Mouse (Mus musculus): ENCODE measurements around the gene Ahcyl2. TPM values are rescaled to one million over a fixed set of nuclear protein-coding genes. Genes with fewer than 3 reads are reported as not detected.
A peak's percentile ranks its signal among the peaks of the same experiment; 100 is the strongest.

Ahcyl2 gene
- polyA plus RNA-seq, 1 experiment from 2014 or later: 54.6 TPM

GRCm38 (mm10) chr6:29841461-29841860, 73.7 kb downstream of the Ahcyl2 start:
- no peak overlapping the region for H3K4me3 ChIP-seq (ENCODE audit: low read depth, low read length)
- DNase-seq (ENCODE audit: low spot score): no peak
- H3K36me3 ChIP-seq (ENCODE audit: control insufficient read depth, insufficient read depth, low read length): no peaks in the 10 kb centered on the region
- no peak overlapping the region for H3K9ac ChIP-seq (ENCODE audit: low read length)
- ATAC-seq (ENCODE audit: low FRiP score, low TSS enrichment): no peak
- H3K4me1 ChIP-seq (replicated peaks; ENCODE audit: control insufficient read depth, insufficient read depth): no peaks in the 10 kb centered on the region
- no peak for TF ChIP-seq EP300 (optimal IDR thresholded peaks at IDR 0.05)
- no peak for TF ChIP-seq CTCF (IDR thresholded peaks at IDR 0.05; ENCODE audit: low read depth)
- no peak overlapping the region for H3K27ac ChIP-seq (replicated peaks)
- no peaks in the 10 kb centered on the region for H3K9me3 ChIP-seq (ENCODE audit: control insufficient read depth, low read length)
- WGBS: 90% methylated on average over 2 of the region's 2 CpGs
- H3K4me2 ChIP-seq (replicated peaks; ENCODE audit: low read depth): no peak overlapping the region
- no peaks in the 10 kb centered on the region for H3K27me3 ChIP-seq (ENCODE audit: control insufficient read depth, insufficient read depth, low read length)

GRCm38 (mm10) chr6:29847643-29848166, 79.9 kb downstream of the Ahcyl2 start:
- no peak overlapping the region for H3K4me3 ChIP-seq (ENCODE audit: low read depth, low read length)
- H3K9me3 ChIP-seq (ENCODE audit: control insufficient read depth, low read length): no peaks in the 10 kb centered on the region
- TF ChIP-seq EP300 (optimal IDR thresholded peaks at IDR 0.05): no peak
- TF ChIP-seq CTCF (IDR thresholded peaks at IDR 0.05; ENCODE audit: low read depth): no peak
- WGBS: 44% methylated on average over 5 of the region's 5 CpGs
- ATAC-seq (ENCODE audit: low FRiP score, low TSS enrichment): peak; percentile 70
- H3K4me1 ChIP-seq (replicated peaks; ENCODE audit: control insufficient read depth, insufficient read depth): no peaks in the 10 kb centered on the region
- peak overlapping the region; percentile 77 for H3K27ac ChIP-seq (replicated peaks)
- H3K27me3 ChIP-seq (ENCODE audit: control insufficient read depth, insufficient read depth, low read length): no peaks in the 10 kb centered on the region
- DNase-seq (ENCODE audit: low spot score): peak; percentile 31
- no peaks in the 10 kb centered on the region for H3K36me3 ChIP-seq (ENCODE audit: control insufficient read depth, insufficient read depth, low read length)
- no peak overlapping the region for H3K4me2 ChIP-seq (replicated peaks; ENCODE audit: low read depth)
- H3K9ac ChIP-seq (ENCODE audit: low read length): no peak overlapping the region

- Histone ChIP-seq H3K27me3 (ENCODE audit: control insufficient read depth, insufficient read depth, low read length) (no peaks in the 10 kb centered on the region), H3K36me3 (ENCODE audit: control insufficient read depth, insufficient read depth, low read length) (no peaks in the 10 kb centered on the region), H3K9me3 (ENCODE audit: control insufficient read depth, low read length) (no peaks in the 10 kb centered on the region), H3K4me3 (ENCODE audit: low read depth, low read length) (no peak overlapping the region), H3K27ac (replicated peaks) (peak overlapping the region; percentile 77), H3K4me2 (replicated peaks; ENCODE audit: low read depth) (no peak overlapping the region), H3K9ac (ENCODE audit: low read length) (no peak overlapping the region), H3K4me1 (replicated peaks; ENCODE audit: control insufficient read depth, insufficient read depth) (no peaks in the 10 kb centered on the region)
- peak; percentile 67 for DNase-seq (ENCODE audit: low spot score)
- no peak for TF ChIP-seq CTCF (IDR thresholded peaks at IDR 0.05; ENCODE audit: low read depth)
- TF ChIP-seq EP300 (optimal IDR thresholded peaks at IDR 0.05): no peak
- 23% methylated on average over 3 of the region's 3 CpGs for WGBS
- peak; percentile 90 for ATAC-seq (ENCODE audit: low FRiP score, low TSS enrichment)
Measured at GRCm38 (mm10) chr6:29848808-29849207, 81.0 kb downstream of the Ahcyl2 start.

- H3K4me3 ChIP-seq (ENCODE audit: low read depth, low read length): no peak overlapping the region
- no peak overlapping the region for H3K9ac ChIP-seq (ENCODE audit: low read length)
- H3K27me3 ChIP-seq (ENCODE audit: control insufficient read depth, insufficient read depth, low read length): no peaks in the 10 kb centered on the region
- peak overlapping the region; percentile 18; the same call in 1 of the 2 replicates for H3K27ac ChIP-seq (replicated peaks)
- WGBS: 81% methylated on average over 1 of the region's 1 CpGs
- no peaks in the 10 kb centered on the region for H3K36me3 ChIP-seq (ENCODE audit: control insufficient read depth, insufficient read depth, low read length)
- ATAC-seq (ENCODE audit: low FRiP score, low TSS enrichment) (no peak), DNase-seq (ENCODE audit: low spot score) (no peak)
- H3K4me2 ChIP-seq (replicated peaks; ENCODE audit: low read depth): no peak overlapping the region
- H3K9me3 ChIP-seq (ENCODE audit: control insufficient read depth, low read length): no peaks in the 10 kb centered on the region
- TF ChIP-seq EP300 (optimal IDR thresholded peaks at IDR 0.05) (no peak), CTCF (IDR thresholded peaks at IDR 0.05; ENCODE audit: low read depth) (no peak)
- no peaks in the 10 kb centered on the region for H3K4me1 ChIP-seq (replicated peaks; ENCODE audit: control insufficient read depth, insufficient read depth)
Measured at GRCm38 (mm10) chr6:29850096-29850495, 82.3 kb downstream of the Ahcyl2 start.

GRCm38 (mm10) chr6:29850747-29851146, 82.9 kb downstream of the Ahcyl2 start:
- no peak overlapping the region for H3K9ac ChIP-seq (ENCODE audit: low read length)
- H3K27ac ChIP-seq (replicated peaks): no peak overlapping the region; the same call in 1 of the 2 replicates
- no peaks in the 10 kb centered on the region for H3K4me1 ChIP-seq (replicated peaks; ENCODE audit: control insufficient read depth, insufficient read depth)
- DNase-seq (ENCODE audit: low spot score) (no peak), ATAC-seq (ENCODE audit: low FRiP score, low TSS enrichment) (no peak)
- no peaks in the 10 kb centered on the region for H3K9me3 ChIP-seq (ENCODE audit: control insufficient read depth, low read length)
- no peak overlapping the region for H3K4me2 ChIP-seq (replicated peaks; ENCODE audit: low read depth)
- no peak overlapping the region for H3K4me3 ChIP-seq (ENCODE audit: low read depth, low read length)
- H3K27me3 ChIP-seq (ENCODE audit: control insufficient read depth, insufficient read depth, low read length): no peaks in the 10 kb centered on the region
- 69% methylated on average over 2 of the region's 2 CpGs for WGBS
- TF ChIP-seq CTCF (IDR thresholded peaks at IDR 0.05; ENCODE audit: low read depth) (no peak), EP300 (optimal IDR thresholded peaks at IDR 0.05) (no peak)
- H3K36me3 ChIP-seq (ENCODE audit: control insufficient read depth, insufficient read depth, low read length): no peaks in the 10 kb centered on the region

- no peak overlapping the region for H3K9ac ChIP-seq (ENCODE audit: low read length)
- 73% methylated on average over 3 of the region's 3 CpGs for WGBS
Measured at GRCm38 (mm10) chr6:29851873-29852272, 84.1 kb downstream of the Ahcyl2 start.

More at GRCm38 (mm10) chr6:29851873-29852272, 84.1 kb downstream of the Ahcyl2 start:
- Histone ChIP-seq H3K4me3 (ENCODE audit: low read depth, low read length) (no peak overlapping the region), H3K36me3 (ENCODE audit: control insufficient read depth, insufficient read depth, low read length) (no peaks in the 10 kb centered on the region), H3K4me1 (replicated peaks; ENCODE audit: control insufficient read depth, insufficient read depth) (no peaks in the 10 kb centered on the region), H3K4me2 (replicated peaks; ENCODE audit: low read depth) (no peak overlapping the region), H3K9me3 (ENCODE audit: control insufficient read depth, low read length) (no peaks in the 10 kb centered on the region), H3K27me3 (ENCODE audit: control insufficient read depth, insufficient read depth, low read length) (no peaks in the 10 kb centered on the region), H3K27ac (replicated peaks) (no peak overlapping the region)
- TF ChIP-seq EP300 (optimal IDR thresholded peaks at IDR 0.05) (no peak), CTCF (IDR thresholded peaks at IDR 0.05; ENCODE audit: low read depth) (no peak)
- no peak for DNase-seq (ENCODE audit: low spot score)
- ATAC-seq (ENCODE audit: low FRiP score, low TSS enrichment): no peak

Measured in stomach, postnatal 0 days (tissue).